Mouse (Mus musculus) liver, adult 2 months (tissue): ENCODE results near the gene Efhc1. TPM values are rescaled to one million over a fixed set of nuclear protein-coding genes. Genes with fewer than 3 reads are reported as not detected.

Experiments
- DNase-seq: peaks from one replicate; pipeline ENCODE4 v3.0.0-alpha.2; 2011; ENCODE audit warnings: low read depth, low spot score; ENCODE audit errors: extremely low read depth
- H3K27ac ChIP-seq: fragments of 200-500 bp; replicated peaks from 2 replicates; pipeline ENCODE4 v1.5.1; 2012; ENCODE audit warnings: low read depth, mild to moderate bottlenecking, control low read depth, inconsistent platforms, low read length; ENCODE audit not compliant: insufficient read depth
- H3K27me3 ChIP-seq: fragments of 200-500 bp; 2 replicates; pipeline ENCODE4 v1.6.1; 2012; ENCODE audit warnings: mild to moderate bottlenecking, moderate library complexity, low read length, inconsistent platforms; ENCODE audit not compliant: control insufficient read depth, insufficient read depth
- H3K36me3 ChIP-seq: fragments of 200-500 bp; 2 replicates; pipeline ENCODE4 v1.6.1; 2012; ENCODE audit warnings: low read length, inconsistent platforms; ENCODE audit not compliant: control insufficient read depth, insufficient read depth
- H3K4me1 ChIP-seq: fragments of 200-500 bp; 2 replicates; pipeline ENCODE4 v1.6.1; 2011; ENCODE audit warnings: low read length; ENCODE audit not compliant: control insufficient read depth, insufficient read depth
- H3K4me3 ChIP-seq: fragments of 200-500 bp; 2 replicates; pipeline ENCODE4 v1.5.1; 2011; ENCODE audit warnings: low read depth, mild to moderate bottlenecking, control low read depth, low read length, moderate library complexity; ENCODE audit not compliant: insufficient read depth
- H3K79me2 ChIP-seq: fragments of 200-500 bp; 2 replicates; pipeline ENCODE4 v1.6.1; 2012; ENCODE audit warnings: inconsistent platforms, mild to moderate bottlenecking, low read length, moderate library complexity; ENCODE audit not compliant: control insufficient read depth, insufficient read depth
- H3K9ac ChIP-seq: fragments of 200-500 bp; 2 replicates; pipeline ENCODE4 v1.6.1; 2012; ENCODE audit warnings: low read depth, mild to moderate bottlenecking, control low read depth, inconsistent platforms, low read length
- CTCF ChIP-seq: fragments of 200-500 bp; IDR thresholded peaks from 2 replicates; pipeline ENCODE4 v1.5.1; 2011; ENCODE audit warnings: low read depth, low read length, control low read depth
- POLR2A ChIP-seq: fragments of 200-500 bp; IDR thresholded peaks from 2 replicates; pipeline ENCODE4 v1.6.1; 2011; ENCODE audit warnings: low read length, control low read depth; ENCODE audit not compliant: insufficient read depth; ENCODE audit errors: extremely low read depth
- WGBS: fragments of 180-500 bp; shearing (Covaris S2); methylation state at CpG from one replicate; pipeline ENCODE4 v1.1.7; 2018; 5-methylcytosine and 5-hydroxymethylcytosine counted together
- polyA plus RNA-seq: library from polyadenylated mRNA; depleted of rRNA; stranded (reverse); fragments of >200 nt; gene quantifications from 2 replicates; pipeline ENCODE4 v1.2.3, GENCODE M21; 2012
- total RNA-seq: library from RNA; depleted of rRNA; stranded (reverse); fragments of >200 nt; gene quantifications from 2 replicates; pipeline ENCODE4 v1.2.3, GENCODE M21; 2014

Efhc1 gene
- total and polyA plus RNA-seq, 2 experiments = 0.07 to 0.09 TPM

- Histone ChIP-seq H3K79me2 (no peaks in the 10 kb centered on the region; the same call in 1 of the 2 replicates), H3K27ac (no peak overlapping the region), H3K4me1 (no peaks in the 10 kb centered on the region), H3K9ac (no peak overlapping the region), H3K27me3 (no peaks in the 10 kb centered on the region), H3K36me3 (no peaks in the 10 kb centered on the region), H3K4me3 (no peak overlapping the region)
- no peak for DNase-seq
- WGBS = 100% methylated on average over 3 of the region's 3 CpGs
- TF ChIP-seq CTCF (no peak), POLR2A (no peak)
Measured at GRCm38 (mm10) chr1:21023101-21023500, 71.7 kb downstream of the Efhc1 start.

GRCm38 (mm10) chr1:21025203-21025602 lies 73.8 kb downstream of the Efhc1 start:
- no peaks in the 10 kb centered on the region for H3K27me3 ChIP-seq
- H3K27ac ChIP-seq = no peak overlapping the region
- DNase-seq = no peak
- 76% methylated on average over 5 of the region's 5 CpGs for WGBS
- H3K4me3 ChIP-seq = no peak overlapping the region
- H3K79me2 ChIP-seq = no peaks in the 10 kb centered on the region; the same call in 1 of the 2 replicates
- H3K4me1 ChIP-seq = no peaks in the 10 kb centered on the region; the same call in 1 of the 2 replicates
- H3K36me3 ChIP-seq = no peaks in the 10 kb centered on the region
- TF ChIP-seq CTCF = no peak
- TF ChIP-seq POLR2A = no peak
- H3K9ac ChIP-seq = no peak overlapping the region

- DNase-seq = no peak
- Histone ChIP-seq H3K9ac (no peak overlapping the region), H3K4me3 (no peak overlapping the region), H3K4me1 (no peaks in the 10 kb centered on the region; the same call in 1 of the 2 replicates), H3K27ac (no peak overlapping the region), H3K36me3 (no peaks in the 10 kb centered on the region), H3K79me2 (no peaks in the 10 kb centered on the region; the same call in 1 of the 2 replicates), H3K27me3 (no peaks in the 10 kb centered on the region)
- TF ChIP-seq CTCF = no peak
- no peak for TF ChIP-seq POLR2A
- WGBS = 91% methylated on average over 7 of the region's 7 CpGs
Measured at GRCm38 (mm10) chr1:21026534-21026933, 75.1 kb downstream of the Efhc1 start.

- H3K4me3 ChIP-seq = no peak overlapping the region
- H3K36me3 ChIP-seq = no peaks in the 10 kb centered on the region
- H3K4me1 ChIP-seq = no peaks in the 10 kb centered on the region; the same call in 1 of the 2 replicates
- H3K27me3 ChIP-seq = no peaks in the 10 kb centered on the region
- no peak overlapping the region for H3K9ac ChIP-seq
- no peak for DNase-seq
- WGBS = 95% methylated on average over 4 of the region's 4 CpGs
- TF ChIP-seq POLR2A = no peak
- no peak for TF ChIP-seq CTCF
- no peak overlapping the region for H3K27ac ChIP-seq
- no peaks in the 10 kb centered on the region; the same call in 1 of the 2 replicates for H3K79me2 ChIP-seq
Measured at GRCm38 (mm10) chr1:21029000-21029399, 77.6 kb downstream of the Efhc1 start.

GRCm38 (mm10) chr1:21031650-21032049 lies 80.2 kb downstream of the Efhc1 start:
- peaks cover 3% of the 10 kb centered on the region; the same call in 1 of the 2 replicates for H3K36me3 ChIP-seq
- TF ChIP-seq POLR2A (no peak), CTCF (no peak)
- no peak overlapping the region for H3K4me3 ChIP-seq
- no peaks in the 10 kb centered on the region; the same call in 1 of the 2 replicates for H3K4me1 ChIP-seq
- no peaks in the 10 kb centered on the region for H3K79me2 ChIP-seq
- no peak overlapping the region for H3K9ac ChIP-seq
- DNase-seq = no peak
- no peaks in the 10 kb centered on the region for H3K27me3 ChIP-seq
- H3K27ac ChIP-seq = no peak overlapping the region
- 72% methylated on average over 2 of the region's 2 CpGs for WGBS

GRCm38 (mm10) chr1:21033065-21033791 lies 81.8 kb downstream of the Efhc1 start:
- Histone ChIP-seq H3K27ac (no peak overlapping the region), H3K27me3 (no peaks in the 10 kb centered on the region), H3K79me2 (no peaks in the 10 kb centered on the region), H3K36me3 (peaks cover 3% of the 10 kb centered on the region; the same call in 1 of the 2 replicates), H3K9ac (no peak overlapping the region), H3K4me1 (peaks cover under 1% of the 10 kb centered on the region; the same call in 1 of the 2 replicates), H3K4me3 (no peak overlapping the region)
- TF ChIP-seq POLR2A = no peak
- no peak for TF ChIP-seq CTCF
- WGBS = 92% methylated on average over 11 of the region's 11 CpGs
- DNase-seq = no peak
